Mouse (Mus musculus) right cerebral cortex, postnatal 36 days (tissue): ENCODE measurements at regions not wholly inside any gene's neighbourhood (a gene's known extent, or its start where the extent isn't known, plus 50 kb on each side); places are given as distances from the start of the nearest gene placed in this dataset.
A peak's percentile ranks its signal among the peaks of the same experiment; 100 is the strongest.

Source experiments
- DNase-seq, 2 experiments: peaks; one replicate each; pipeline ENCODE4 v3.0.0; 2022; ENCODE audit warnings: low spot score in 2 of 2, mixed read lengths in 1 of 2

DNA sequence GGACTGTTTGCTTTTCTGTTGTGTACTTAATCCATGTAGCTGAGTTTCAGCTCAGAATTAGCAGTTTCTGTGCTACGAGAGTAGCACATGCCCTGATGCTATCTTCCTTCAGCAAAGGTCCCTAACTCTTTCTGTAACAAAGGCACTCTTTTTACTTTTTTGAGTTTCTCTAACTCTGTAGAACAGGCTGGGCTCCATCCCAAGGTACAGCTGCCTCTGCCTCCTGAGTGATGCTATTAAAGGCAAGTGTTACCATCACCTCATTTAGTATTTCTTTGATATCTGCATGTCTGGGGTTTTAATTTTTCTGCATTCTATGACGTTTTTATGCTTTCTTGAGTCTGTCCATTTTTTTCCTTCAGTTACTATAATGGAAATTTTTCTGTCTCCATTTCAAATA, 853.9 kb downstream of the Edem1 start:
- DNase-seq = peak in 1 of 2 experiments; percentile 9

DNA sequence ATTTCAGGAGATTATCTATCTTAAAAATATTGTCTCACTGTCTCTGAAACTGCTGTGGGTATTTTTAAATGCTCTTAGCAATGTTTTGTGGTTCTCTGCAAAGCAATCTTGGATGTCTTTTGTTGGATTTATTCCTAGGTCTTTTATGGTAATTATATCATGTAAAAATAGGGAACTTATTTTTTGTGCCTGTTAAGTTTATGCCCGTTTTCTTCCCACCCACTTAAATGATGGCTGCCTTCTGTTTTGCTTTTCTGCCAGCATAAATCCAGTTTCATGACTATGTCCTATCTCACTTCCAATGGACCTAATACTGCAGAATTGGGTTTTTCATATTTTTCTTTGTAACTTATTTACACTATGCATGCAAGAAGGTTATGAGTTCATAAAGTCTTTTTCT, 901.6 kb downstream of the Edem1 start:
- DNase-seq = peak in 1 of 2 experiments; percentile 16

DNA sequence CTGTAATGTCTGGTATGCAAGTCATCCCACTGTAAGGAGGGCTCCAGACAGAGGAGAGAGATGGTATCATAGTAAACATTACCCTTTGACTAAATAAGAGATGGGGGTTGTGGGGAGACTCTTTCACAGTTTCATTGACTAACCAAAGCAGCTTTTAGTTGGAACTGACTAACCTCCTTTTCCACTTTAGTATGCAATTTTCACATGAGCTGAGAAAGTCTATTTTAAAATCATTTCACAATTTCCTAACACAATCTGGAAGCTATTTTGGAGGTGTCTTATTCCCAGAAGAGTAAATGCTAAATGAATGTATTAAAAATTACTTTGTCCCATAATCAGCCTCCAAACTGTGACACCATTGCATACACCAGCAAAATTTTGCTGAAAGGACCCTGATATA, 904.7 kb upstream of the Grm7 start:
- no peak for DNase-seq
